Mouse (Mus musculus): ENCODE measurements at regions not wholly inside any gene's neighbourhood (a gene's known extent, or its start where the extent isn't known, plus 50 kb on each side); places are given as distances from the start of the nearest gene placed in this dataset.
"Not testable (repeated sequence)": the region's sequence is repeated elsewhere in the genome, so short reads cannot be mapped to it uniquely, and the experiment has no call there.

DNA sequence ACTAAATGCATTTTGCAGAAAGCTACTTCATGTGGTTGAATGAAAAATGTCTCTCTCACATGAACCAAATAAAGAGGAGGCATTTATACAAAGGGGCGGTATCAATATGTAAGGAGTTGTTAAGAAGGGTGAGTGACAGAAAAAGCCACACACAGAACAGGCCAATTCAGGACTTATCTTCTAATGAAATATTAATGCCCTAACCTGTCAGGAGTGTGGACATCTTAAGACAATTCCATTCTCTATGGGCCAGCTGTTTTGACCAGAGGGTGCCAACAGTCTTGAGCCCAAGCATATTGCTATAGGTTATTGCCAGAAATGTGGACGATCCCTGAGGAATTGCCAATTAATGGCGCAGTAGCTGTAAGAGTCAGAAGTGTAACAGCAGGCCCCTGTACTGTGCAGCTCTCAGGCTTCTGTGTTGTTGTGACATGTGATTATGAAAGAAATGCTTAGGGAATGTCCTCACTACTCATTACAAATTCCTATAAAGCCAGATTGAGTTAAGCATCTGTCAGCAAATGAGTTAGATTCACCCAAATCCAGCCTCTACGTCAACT is 393.8 kb downstream of the Ice1 start:
- Histone ChIP-seq H3K9ac (no peak overlapping the region), H3K27ac (replicated peaks) (no peak overlapping the region), H3K27me3 (no peaks in the 10 kb centered on the region), H3K36me3 (no peaks in the 10 kb centered on the region), H3K4me1 (no peaks in the 10 kb centered on the region), H3K9me3 (replicated peaks) (no peaks in the 10 kb centered on the region), H3K4me2 (replicated peaks) (no peak overlapping the region), H3K4me3 (replicated peaks) (no peak overlapping the region)
- WGBS = 89% methylated on average over 4 of the region's 4 CpGs
- ATAC-seq (ENCODE audit: insufficient number of reproducible peaks, low FRiP score, low TSS enrichment, low read depth) = no peak

DNA sequence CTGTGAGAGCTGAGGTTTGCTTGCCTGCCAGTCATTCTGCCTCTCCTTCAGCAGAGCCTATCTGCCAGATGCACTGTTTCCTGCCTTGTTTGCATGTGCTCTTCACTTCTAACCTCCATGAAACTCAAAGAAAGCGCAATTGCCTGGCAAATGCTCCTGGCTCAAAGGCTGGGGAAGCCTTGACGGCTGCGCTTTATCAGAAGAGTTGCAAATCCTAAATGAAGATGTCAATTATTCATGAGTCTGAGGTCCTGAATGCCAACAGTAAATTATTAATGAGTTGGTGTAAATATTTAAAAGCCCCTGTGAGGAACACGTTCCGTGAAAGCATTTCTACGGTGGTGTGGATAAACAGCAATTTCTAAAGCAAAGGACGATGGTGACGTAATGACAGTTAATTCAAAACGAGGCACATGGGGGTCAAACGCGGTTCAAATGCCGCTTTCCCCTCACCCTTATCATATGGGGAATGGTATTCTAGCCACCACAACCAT is 377.4 kb downstream of the Ice1 start:
- H3K4me3 ChIP-seq (replicated peaks) = no peak overlapping the region
- no peaks in the 10 kb centered on the region for H3K9me3 ChIP-seq (replicated peaks)
- no peak overlapping the region for H3K9ac ChIP-seq
- no peak for ATAC-seq (ENCODE audit: insufficient number of reproducible peaks, low FRiP score, low TSS enrichment, low read depth)
- H3K27me3 ChIP-seq = no peaks in the 10 kb centered on the region
- no peaks in the 10 kb centered on the region for H3K36me3 ChIP-seq
- WGBS = 79% methylated on average over 12 of the region's 12 CpGs
- H3K4me1 ChIP-seq = no peaks in the 10 kb centered on the region
- H3K4me2 ChIP-seq (replicated peaks) = no peak overlapping the region
- H3K27ac ChIP-seq (replicated peaks) = no peak overlapping the region

DNA sequence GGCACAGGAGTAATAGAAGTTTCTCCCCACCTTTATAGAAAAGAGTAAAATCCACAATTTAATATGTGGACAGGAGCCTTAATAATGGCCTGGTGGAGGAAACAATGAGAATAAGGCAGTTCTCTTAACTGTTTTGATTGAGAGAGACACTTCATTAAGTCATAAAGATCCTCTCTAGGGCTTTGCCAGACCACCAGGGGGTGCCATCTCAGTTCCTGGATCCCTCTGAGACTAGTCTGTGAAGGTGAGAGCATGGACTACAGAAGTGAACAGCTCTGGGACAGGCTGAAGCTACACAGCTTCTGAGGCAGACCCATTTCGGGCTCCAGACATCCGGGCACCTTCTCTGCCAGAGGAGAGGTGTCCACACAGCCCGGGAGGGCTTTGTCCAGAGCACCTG is 373.8 kb downstream of the Ice1 start:
- no peak for ATAC-seq (ENCODE audit: insufficient number of reproducible peaks, low FRiP score, low TSS enrichment, low read depth)
- H3K9ac ChIP-seq = no peak overlapping the region

DNA sequence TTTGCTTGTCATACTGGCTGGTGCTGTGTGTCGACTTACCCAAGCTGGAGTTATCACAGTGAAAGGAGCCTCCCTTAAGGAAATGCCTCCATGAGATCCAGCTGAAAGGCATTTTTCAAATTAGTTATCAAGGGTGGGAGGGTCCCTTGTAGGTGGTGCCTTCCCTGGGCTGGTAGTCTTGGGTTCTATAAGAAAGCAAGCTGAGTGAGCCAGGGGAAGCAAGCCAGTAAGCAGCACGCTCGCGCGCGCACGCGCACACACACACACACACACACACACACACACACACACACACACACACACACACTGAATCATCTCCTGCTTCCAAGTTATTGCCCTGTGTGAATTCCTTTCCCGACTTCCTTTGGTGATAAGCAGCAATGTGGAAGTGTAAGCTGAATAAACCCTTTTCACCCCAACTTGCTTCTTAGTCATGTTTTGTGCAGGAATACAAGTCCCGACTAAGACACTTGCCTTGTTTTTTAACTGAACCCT is 360.5 kb downstream of the Ice1 start:
- not testable (repeated sequence) for H3K4me2 ChIP-seq (replicated peaks); ATAC-seq (ENCODE audit: insufficient number of reproducible peaks, low FRiP score, low TSS enrichment, low read depth); H3K9me3 ChIP-seq (replicated peaks); H3K4me1 ChIP-seq; H3K27ac ChIP-seq (replicated peaks); H3K9ac ChIP-seq; H3K27me3 ChIP-seq; H3K4me3 ChIP-seq (replicated peaks); H3K36me3 ChIP-seq
- 82% methylated on average over 10 of the region's 10 CpGs for WGBS

More for the DNA sequence above, 373.8 kb downstream of the Ice1 start:
- H3K36me3 ChIP-seq = no peaks in the 10 kb centered on the region
- 82% methylated on average over 3 of the region's 3 CpGs for WGBS
- no peak overlapping the region for H3K4me3 ChIP-seq (replicated peaks)
- H3K27ac ChIP-seq (replicated peaks) = no peak overlapping the region
- no peak overlapping the region for H3K4me2 ChIP-seq (replicated peaks)
- no peaks in the 10 kb centered on the region for H3K27me3 ChIP-seq
- no peaks in the 10 kb centered on the region for H3K9me3 ChIP-seq (replicated peaks)
- no peaks in the 10 kb centered on the region for H3K4me1 ChIP-seq

DNA sequence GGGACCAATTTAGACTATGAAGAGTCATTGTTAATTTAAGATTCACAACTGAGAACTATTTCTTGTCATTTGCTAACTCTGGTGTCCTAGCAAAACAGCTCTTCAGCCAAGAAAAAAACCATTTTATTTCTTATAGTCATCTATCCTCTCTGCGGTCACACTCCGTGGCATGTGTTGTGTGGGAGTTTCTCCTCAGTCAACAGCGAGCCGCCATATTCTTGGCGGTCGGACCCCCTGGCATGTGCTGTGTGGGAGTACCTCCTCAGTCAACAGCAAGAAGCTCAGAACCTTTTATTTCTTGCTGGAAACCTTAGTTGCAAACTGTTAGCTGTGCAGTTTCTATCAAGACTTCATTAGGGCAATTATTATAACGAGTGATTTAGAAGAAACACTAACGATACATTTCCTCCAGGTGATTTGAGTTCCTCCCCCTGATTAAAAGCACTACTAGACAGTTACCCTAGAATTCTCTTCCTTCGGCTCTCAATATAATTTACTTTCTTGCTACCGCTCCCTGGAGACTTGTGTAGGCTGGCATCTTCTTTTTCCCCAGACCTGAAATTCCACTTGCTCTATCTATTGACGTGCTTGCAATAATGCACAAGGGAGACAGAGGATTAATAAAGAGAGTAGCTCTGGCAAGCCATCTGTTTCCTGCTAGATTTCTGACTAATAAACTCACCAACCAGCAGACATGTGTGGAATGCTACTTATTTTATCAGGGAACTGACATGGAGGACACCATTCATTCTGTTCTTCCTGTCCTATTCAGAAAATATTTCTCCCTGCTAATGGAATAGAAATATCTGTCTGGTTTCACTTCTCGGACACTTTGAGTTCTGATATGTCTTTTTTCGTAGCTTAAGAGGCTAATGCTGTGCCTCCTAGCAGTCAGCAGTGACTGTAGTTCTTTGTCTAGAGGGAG is 359.5 kb downstream of the Ice1 start:
- 68% methylated on average over 13 of the region's 13 CpGs for WGBS
- Histone ChIP-seq H3K9ac (no peak overlapping the region), H3K36me3 (no peaks in the 10 kb centered on the region), H3K4me3 (replicated peaks) (no peak overlapping the region), H3K9me3 (replicated peaks) (no peaks in the 10 kb centered on the region), H3K4me2 (replicated peaks) (no peak overlapping the region), H3K27me3 (no peaks in the 10 kb centered on the region), H3K27ac (replicated peaks) (0 out of 2 replicates have a peak overlapping the region, but pooled peaks have one; percentile 2), H3K4me1 (no peaks in the 10 kb centered on the region)
- no peak for ATAC-seq (ENCODE audit: insufficient number of reproducible peaks, low FRiP score, low TSS enrichment, low read depth)

DNA sequence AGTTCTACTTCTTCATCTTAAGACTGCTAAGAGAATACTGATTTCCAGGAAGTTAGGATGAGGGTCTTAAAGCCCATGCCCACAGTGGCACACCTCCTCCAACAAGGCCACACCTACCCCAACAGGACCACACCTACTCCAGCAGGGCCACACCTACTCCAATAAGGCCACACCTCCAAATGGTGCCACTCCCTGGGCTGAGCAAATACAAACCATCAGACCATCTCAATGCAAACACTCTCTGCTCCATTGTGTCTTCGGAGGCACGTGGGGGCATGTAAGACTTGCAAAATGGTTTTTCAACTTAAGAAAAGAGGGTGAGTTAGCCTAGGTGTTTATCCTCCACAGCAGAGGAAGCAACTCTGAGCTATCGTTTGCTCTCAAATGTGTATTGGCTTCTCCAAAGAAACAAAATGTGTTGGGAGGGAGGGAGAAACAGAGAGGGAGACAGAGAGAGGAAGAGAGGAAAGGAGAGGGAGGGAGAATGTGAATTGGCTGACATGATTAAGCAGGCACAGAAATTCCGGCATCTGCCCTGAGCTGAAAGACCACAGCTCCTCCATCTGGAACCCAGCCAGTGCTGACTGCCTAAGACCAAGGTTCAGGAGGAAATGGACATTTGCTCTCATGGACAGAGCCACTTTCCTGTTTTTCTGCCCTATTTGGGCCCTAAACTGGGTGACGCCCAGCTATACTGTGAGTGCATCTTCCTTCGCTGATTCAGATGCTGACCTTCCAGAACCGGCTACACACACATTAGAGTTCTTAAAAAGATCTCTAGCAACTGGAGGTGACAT is 356.2 kb downstream of the Ice1 start:
- no peak overlapping the region for H3K27ac ChIP-seq (replicated peaks)
- H3K9ac ChIP-seq = no peak overlapping the region
- no peaks in the 10 kb centered on the region for H3K27me3 ChIP-seq
- H3K4me2 ChIP-seq (replicated peaks) = no peak overlapping the region
- H3K9me3 ChIP-seq (replicated peaks) = no peaks in the 10 kb centered on the region
- no peaks in the 10 kb centered on the region for H3K4me1 ChIP-seq
- H3K36me3 ChIP-seq = no peaks in the 10 kb centered on the region
- 76% methylated on average over 7 of the region's 7 CpGs for WGBS
- no peak overlapping the region for H3K4me3 ChIP-seq (replicated peaks)
- no peak for ATAC-seq (ENCODE audit: insufficient number of reproducible peaks, low FRiP score, low TSS enrichment, low read depth)

DNA sequence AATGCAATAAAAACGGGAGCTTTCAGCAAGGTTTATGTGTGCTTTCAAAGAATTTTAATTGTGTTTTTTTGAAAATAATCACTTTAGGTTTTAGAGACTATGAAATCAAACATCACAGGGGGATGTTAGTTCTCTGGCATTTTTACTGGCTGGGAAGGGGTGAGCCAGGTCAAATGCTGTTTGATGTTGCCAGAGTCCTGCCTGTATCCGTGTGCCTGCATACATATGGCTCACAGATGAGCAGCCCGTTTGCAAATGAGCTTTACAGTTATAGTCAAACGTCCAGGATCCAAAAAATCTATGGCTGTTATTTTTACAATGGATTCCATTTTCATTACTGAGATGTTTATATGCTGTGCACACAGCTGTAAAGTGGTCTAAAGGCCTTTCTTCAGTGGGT is 354.7 kb downstream of the Ice1 start:
- Histone ChIP-seq H3K4me1 (no peaks in the 10 kb centered on the region), H3K4me2 (replicated peaks) (no peak overlapping the region), H3K36me3 (no peaks in the 10 kb centered on the region), H3K27ac (replicated peaks) (no peak overlapping the region), H3K27me3 (no peaks in the 10 kb centered on the region), H3K9me3 (replicated peaks) (no peaks in the 10 kb centered on the region), H3K9ac (no peak overlapping the region), H3K4me3 (replicated peaks) (no peak overlapping the region)
- no peak for ATAC-seq (ENCODE audit: insufficient number of reproducible peaks, low FRiP score, low TSS enrichment, low read depth)
- WGBS = 23% methylated on average over 4 of the region's 4 CpGs

DNA sequence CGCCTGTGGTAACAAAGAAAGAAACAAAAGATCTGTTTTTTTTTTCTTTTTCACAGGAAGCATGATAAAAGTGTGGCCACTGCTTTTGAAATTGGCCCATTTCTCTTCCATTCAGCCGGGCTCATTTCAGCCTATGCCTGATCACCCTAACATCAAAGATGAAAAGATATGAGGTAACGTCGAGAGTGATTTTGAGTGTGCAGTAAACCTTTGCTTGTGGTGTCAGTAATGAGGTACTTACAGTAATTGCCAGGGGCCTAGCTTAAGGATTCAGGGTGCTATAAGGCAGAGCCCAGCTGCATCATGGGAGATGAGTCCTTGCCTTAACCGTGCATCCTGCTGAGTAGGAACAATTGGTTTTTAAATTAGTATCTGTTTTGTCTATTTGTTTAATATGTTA is 354.2 kb downstream of the Ice1 start:
- Histone ChIP-seq H3K27ac (replicated peaks) (no peak overlapping the region), H3K36me3 (no peaks in the 10 kb centered on the region), H3K9me3 (replicated peaks) (no peaks in the 10 kb centered on the region), H3K4me2 (replicated peaks) (no peak overlapping the region), H3K27me3 (no peaks in the 10 kb centered on the region), H3K9ac (no peak overlapping the region), H3K4me3 (replicated peaks) (no peak overlapping the region), H3K4me1 (no peaks in the 10 kb centered on the region)
- 33% methylated on average over 5 of the region's 5 CpGs for WGBS
- no peak for ATAC-seq (ENCODE audit: insufficient number of reproducible peaks, low FRiP score, low TSS enrichment, low read depth)

DNA sequence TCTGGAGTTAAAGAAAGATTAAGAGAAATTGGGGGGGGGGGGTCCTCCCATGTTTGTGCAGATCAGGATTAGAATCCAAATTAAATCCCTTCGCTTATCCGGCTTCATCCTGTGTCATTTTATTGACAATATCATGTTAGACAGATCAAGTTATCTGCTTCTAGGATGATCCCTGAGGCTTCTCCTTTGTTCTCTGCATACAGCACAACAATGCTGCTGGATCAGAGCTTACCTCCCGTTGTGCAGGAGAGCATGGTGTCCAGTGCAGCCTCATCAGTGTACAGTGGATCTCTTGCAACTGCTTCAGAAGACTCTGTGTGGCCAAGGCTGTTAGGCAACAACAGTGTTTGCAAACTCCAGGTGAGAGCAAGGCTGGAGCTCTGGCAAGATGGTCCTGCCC is 344.7 kb downstream of the Ice1 start:
- no peak for ATAC-seq (ENCODE audit: insufficient number of reproducible peaks, low FRiP score, low TSS enrichment, low read depth)
- H3K27me3 ChIP-seq = no peaks in the 10 kb centered on the region
- no peak overlapping the region for H3K27ac ChIP-seq (replicated peaks)
- no peaks in the 10 kb centered on the region for H3K4me1 ChIP-seq
- no peak overlapping the region for H3K4me2 ChIP-seq (replicated peaks)
- no peak overlapping the region for H3K9ac ChIP-seq
- 54% methylated on average over 3 of the region's 3 CpGs for WGBS
- H3K4me3 ChIP-seq (replicated peaks) = no peak overlapping the region
- H3K36me3 ChIP-seq = no peaks in the 10 kb centered on the region
- H3K9me3 ChIP-seq (replicated peaks) = 0 out of 2 replicates have a peak, but pooled peaks cover 3% of the 10 kb centered on the region

DNA sequence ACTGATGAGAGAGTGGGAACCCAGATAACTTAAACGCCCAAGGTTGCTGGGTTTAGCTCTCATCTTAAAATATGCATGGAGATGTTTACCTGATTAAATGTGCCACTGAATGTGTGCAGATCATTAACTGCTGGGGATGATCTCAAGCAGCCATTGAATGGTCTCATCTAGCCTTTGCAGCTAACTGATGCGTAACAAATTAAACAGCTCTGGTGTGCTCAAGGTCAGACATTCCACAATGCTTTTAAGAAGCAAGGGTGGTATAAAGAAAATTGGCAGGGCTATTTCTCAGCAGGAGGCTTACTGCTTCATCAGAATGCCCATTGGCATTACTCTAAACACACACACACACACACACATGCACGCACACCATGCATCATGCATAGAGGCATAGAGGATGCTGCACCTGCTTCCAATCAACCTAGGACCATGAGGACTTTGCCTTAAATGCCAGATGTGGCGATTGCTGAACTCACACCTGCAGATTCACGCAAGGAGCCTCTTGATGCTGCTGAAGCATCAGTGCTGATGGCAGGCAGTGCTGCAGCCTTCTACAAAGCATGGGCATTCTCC is 333.4 kb downstream of the Ice1 start:
- Histone ChIP-seq H3K9ac (no peak overlapping the region), H3K36me3 (no peaks in the 10 kb centered on the region), H3K27me3 (no peaks in the 10 kb centered on the region), H3K4me1 (no peaks in the 10 kb centered on the region), H3K4me3 (replicated peaks) (no peak overlapping the region), H3K27ac (replicated peaks) (no peak overlapping the region), H3K4me2 (replicated peaks) (no peak overlapping the region), H3K9me3 (replicated peaks) (no peaks in the 10 kb centered on the region)
- no peak for ATAC-seq (ENCODE audit: insufficient number of reproducible peaks, low FRiP score, low TSS enrichment, low read depth)
- WGBS = 66% methylated on average over 5 of the region's 5 CpGs

DNA sequence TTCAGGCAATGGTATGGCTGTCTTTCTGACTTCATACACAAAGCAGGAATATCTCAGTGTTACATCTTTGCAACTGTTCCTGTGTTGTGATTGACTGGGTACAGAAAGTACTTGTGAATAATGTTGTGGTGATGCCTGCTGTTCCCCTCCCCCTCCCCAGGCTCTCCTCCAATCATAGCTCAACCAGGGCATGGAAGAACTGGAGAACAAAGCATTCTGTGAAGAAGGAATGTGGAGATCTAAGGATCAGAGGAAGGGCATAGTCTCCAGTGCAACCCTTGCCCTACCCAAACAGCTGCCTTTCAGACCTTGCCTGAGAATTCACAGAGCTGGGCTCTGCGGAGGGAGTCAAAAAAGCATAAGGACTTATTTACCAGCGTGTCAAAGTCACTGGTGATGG is 326.9 kb downstream of the Ice1 start:
- no peaks in the 10 kb centered on the region for H3K9me3 ChIP-seq (replicated peaks)
- H3K27ac ChIP-seq (replicated peaks) = no peak overlapping the region
- no peak for ATAC-seq (ENCODE audit: insufficient number of reproducible peaks, low FRiP score, low TSS enrichment, low read depth)
- no peaks in the 10 kb centered on the region for H3K27me3 ChIP-seq
- no peak overlapping the region for H3K4me2 ChIP-seq (replicated peaks)
- WGBS = 28% methylated on average over 2 of the region's 2 CpGs
- H3K4me3 ChIP-seq (replicated peaks) = no peak overlapping the region
- peaks cover 7% of the 10 kb centered on the region; the same call in 1 of the 2 replicates for H3K4me1 ChIP-seq
- H3K9ac ChIP-seq = no peak overlapping the region
- no peaks in the 10 kb centered on the region for H3K36me3 ChIP-seq
